Mouse (Mus musculus) left cerebral cortex, postnatal 25 days (tissue): ENCODE results near the gene Tcte2. TPM values are rescaled to one million over a fixed set of nuclear protein-coding genes. Genes with fewer than 3 reads are reported as not detected.

ENCODE experiments used
- DNase-seq, 2 experiments: peaks; one replicate each; pipeline ENCODE4 v3.0.0; 2022; ENCODE audit warnings: low spot score in 2 of 2, mixed read lengths in 1 of 2
- intact Hi-C: fragments of 180-260 bp; cut with DNase I; formaldehyde crosslinking; loops from one replicate; pipeline ENCODE4 v1.15.1; 2025
- total RNA-seq, 2 experiments: library from RNA; stranded (reverse); gene quantifications; 2 replicates each; pipeline ENCODE4 v1.2.3; 2021

The Tcte2 gene
- total RNA-seq, 2 experiments from 2014 or later, result 22.8 to 23.2 TPM

DNA sequence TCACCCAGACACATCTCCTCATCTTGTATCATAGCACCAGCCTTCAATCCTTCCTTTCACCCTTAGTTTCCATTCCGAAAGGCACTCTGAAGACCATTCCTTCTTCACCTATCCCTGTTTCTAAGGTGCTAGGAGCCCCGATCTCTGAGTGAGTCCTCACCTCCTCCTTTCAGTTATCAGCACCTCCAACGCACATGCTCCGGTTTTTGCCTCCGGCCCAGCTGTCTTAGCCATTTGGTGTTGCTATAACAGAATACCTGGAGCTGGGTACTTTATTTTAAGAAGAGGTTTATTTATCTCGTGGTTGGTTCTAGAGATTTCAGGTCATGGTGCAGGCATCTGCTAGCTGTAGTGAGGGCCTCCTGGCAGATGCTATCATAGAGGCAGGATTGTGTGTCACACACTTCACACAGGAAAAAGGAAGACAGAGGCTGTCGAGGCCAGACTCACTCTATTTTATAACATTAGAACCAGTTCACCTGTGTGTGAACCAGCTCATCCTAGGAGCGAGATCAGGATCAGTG lies 34.7 kb downstream of the Tcte2 start:
- peak in 1 of 2 experiments; percentile 70 for DNase-seq
- intact Hi-C loops, result no loop called here

DNA sequence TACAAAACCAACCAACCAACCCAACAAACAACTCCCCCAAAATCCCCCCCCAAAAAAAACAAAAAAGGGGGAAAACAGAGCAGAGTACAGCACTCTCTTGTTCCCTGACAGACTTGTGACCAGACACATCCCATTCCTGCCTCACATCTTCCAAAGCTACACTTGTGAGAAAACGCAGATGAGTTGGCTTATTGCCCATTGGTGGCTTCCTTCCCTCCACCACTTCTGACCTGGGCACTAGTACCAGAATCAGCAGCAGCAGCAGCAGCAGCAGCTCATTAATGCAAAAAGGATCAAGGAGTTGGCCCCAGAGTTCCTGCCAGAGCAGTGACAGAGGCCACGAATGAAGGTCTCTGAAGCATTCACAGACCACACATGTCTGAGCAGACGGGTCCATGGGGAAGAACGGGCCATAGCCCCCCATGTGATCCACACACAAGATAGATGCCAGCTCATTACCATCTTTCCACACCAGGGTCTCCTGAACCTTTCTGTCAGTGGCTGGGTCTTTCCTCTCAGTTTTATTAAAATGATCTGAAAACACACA lies 36.5 kb downstream of the Tcte2 start:
- no peak for DNase-seq
- intact Hi-C loops, result no loop called here

DNA sequence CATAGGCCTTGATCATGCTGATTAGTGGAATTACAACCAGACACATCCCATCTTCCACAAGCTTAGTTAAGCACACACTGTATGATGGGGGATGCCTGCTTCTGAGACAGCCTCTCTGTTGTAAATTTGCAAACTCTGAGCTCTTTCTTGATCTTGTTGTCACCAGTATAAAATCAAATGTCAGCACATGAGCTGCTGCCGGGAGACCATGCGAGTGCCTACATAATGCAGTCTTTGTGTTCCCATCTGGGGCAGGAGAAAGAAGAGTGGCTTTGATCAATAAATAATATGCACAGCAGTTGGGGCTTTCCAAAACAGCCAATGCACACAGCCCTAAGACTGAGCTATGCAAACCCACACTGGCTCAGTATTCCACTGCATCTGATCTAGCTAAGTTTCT lies 39.2 kb downstream of the Tcte2 start:
- intact Hi-C loops, result no loop called here
- no peak for DNase-seq

DNA sequence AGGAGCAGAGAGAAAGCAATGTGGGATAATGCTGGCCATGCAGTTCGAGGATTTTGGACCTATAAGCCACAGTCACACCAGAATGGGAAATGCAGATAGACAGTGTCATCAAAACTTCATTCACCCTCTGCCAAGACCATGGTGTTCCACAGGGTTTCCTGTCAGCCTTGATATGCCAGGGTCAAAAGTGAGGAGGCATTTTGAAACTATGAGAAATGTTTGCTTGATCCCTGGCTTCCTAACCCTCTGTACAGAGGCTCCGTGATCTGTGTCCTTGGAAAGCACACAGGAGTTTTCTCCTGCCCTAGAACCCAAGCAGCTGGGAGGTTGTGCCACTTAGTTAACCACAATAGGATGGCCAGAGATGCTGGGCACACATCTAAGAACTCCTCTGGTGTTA lies 40.3 kb downstream of the Tcte2 start:
- intact Hi-C loops, result no loop called here
- DNase-seq, result no peak

DNA sequence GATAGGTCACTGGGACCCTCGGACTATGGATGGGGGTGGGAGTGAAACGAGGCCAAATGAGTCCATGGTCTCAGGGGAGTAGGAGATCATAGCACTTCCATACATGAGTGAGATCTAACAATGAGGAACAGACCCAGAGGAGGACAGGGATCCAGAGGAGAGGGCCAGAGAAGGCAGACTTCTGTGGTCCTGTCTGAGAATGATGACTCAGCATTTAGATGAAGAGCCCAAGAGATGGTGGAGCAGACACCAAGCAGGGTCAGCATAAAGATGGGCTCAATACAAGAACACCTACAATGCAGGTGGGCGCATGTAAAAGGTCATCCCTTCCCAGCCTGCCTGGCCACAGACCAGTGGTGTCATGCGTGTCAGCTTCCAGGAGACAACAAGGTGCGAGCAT lies 41.4 kb downstream of the Tcte2 start:
- no peak for DNase-seq
- intact Hi-C loops, result no loop called here

DNA sequence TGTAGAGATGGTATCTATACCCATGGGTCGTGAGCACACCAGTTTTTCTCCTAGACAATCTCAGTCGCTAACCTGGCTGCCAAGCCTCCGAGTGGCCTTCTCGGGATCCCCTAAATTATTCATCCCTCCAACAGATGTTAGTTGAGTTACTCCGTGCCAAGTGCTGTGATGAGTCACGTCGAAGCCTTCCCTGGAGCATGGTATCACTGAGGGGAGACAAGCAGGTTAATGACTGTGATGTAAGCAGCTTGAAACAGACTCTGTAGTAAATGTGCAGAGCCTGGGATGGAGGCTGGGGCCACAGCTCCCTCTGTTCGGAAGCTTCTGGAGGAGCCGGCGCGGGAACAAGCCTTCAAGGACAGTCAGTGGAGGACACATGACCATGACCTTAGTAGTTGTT lies 44.2 kb downstream of the Tcte2 start:
- intact Hi-C loops, result no loop called here
- peak; percentile 13 to 69 for DNase-seq

DNA sequence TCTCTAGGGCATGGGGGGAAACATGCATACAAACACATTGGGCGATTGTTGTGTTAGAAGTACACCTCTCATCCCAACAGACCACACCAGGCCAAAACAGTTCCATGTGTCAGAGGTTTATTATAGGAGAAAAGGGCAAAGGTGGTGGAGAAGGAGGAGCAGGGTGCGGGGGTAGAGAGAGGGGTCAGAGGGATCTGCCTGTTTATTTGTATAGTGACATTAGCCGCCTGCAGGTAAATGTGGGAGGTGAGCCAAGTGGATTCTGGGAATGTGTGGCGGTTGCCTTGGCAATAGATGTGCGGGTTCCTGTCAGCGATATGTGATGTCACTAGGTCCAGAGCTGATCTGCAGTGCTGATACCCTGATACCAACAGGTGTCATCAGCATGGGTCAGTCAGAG lies 45.3 kb downstream of the Tcte2 start:
- no peak for DNase-seq
- intact Hi-C loops, result no loop called here

DNA sequence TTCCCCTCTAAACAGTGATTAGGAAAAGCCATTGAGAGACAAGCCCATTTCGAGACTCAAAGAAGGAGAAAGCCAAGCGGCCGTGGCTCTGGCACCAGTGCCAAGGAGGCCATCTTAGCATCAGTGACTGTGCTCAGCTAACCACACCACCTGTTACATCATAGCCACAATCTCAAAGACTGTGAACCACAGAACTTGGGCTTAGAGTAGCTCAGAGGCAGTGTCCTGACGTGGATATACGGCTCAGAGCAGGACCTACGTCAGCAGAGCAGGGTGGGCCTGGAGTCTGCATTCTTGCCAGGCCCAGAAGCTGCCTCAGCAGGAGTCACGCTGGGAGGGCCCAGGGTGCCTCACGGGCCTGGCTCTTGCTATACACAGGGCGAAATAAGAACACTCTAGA lies 46.1 kb downstream of the Tcte2 start:
- intact Hi-C loops, result no loop called here

DNA sequence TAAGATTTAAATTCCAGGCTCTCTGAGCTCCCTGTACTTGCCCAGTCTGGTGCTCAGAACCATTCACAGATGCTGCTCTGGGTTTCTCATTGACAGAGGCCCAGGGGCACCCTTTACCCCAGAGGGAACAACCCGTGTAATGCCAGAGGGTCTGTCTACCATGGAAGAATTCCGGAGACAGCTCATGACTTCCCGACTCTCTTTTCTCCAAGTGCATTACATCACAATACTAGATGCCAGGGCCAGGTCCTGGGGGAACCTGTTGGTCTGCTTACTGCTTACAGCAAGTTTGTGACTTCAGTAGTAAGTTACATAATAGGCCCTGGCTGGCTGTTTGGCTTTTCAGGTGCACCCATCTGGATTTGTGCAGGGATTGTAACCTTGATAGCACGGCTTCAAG lies 47.0 kb downstream of the Tcte2 start:
- intact Hi-C loops, result no loop called here
- no peak for DNase-seq

More for the DNA sequence above, 46.1 kb downstream of the Tcte2 start:
- DNase-seq, result no peak

DNA sequence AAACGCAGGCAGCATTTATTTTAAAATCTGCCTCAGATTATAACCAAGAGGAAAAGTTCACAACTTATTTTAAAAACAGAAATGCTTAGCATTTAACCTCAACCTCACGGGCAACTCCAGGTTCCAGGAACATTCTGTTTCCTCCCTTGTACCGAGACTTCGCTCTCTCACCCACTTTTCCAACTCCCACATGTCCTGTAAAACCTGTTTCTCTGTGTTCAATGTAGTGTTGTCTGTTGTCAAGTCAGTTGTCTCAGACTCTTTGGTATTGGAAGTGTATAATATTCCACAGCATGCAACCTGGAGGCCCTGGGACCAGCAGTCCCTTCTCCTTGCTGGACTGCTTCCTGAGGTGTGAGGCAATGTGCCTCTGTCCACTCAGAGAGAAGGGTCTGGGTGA lies 47.5 kb downstream of the Tcte2 start:
- DNase-seq, result no peak
- intact Hi-C loops, result no loop called here

DNA sequence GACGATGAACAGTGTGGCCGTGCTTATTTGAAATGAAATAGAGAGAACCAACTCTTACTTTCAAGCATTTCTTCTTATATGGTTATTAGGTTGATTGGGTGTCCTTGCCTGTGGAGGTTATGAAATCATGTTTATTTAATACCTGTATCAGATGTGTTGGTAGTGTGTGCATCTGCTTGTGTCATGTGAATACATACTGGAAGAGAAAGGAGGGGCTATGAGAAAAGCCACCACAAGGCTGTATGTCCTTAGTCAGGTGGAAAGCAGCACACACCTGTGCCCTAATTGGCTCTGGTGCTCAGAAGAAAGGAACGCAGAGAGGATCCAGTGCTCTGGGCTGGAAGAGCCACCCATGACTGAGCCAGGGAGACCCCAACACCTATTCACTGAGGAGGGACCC lies 49.1 kb downstream of the Tcte2 start:
- no peak for DNase-seq
- intact Hi-C loops, result no loop called here

DNA sequence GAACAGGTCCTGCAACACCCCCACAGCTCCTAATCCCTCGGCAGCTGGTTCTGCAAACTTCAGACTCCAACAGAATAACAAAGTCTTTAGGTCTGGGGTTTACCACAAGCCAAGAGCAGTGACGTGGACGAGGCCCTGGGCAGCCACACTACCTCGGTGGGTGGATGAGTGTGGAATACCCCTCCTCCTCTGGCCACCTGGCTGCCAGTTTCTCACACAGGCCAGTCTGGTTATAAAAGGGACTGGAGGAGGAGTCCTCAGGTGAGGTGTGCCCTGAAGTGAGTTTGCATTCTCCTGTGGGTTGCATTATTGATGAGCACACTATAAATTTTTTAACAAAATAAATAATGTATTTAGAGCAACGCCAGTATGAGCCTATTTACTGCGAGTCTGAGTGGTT lies 49.5 kb downstream of the Tcte2 start:
- intact Hi-C loops, result no loop called here
- DNase-seq, result no peak

DNA sequence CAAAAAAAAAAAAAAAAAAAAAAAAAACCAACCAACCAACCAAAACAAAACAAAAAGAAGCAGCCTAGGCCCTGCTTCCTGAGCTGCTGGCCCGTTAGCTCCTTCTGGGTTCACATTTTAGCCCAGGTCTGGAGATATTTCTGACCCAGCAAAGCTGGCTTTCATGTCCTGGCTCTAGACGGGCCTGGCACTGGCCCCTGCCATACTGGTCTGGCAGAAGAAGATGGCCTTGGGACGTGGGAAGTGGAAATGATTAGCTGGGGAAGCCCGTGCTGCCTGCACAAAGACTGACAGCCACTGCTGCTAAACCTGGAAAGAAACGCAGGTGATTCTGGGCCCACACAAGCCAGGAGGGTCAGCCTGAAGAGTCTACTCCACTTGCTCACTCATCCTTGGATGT lies 50.5 kb downstream of the Tcte2 start:
- DNase-seq, result no peak
- intact Hi-C loops, result no loop called here

DNA sequence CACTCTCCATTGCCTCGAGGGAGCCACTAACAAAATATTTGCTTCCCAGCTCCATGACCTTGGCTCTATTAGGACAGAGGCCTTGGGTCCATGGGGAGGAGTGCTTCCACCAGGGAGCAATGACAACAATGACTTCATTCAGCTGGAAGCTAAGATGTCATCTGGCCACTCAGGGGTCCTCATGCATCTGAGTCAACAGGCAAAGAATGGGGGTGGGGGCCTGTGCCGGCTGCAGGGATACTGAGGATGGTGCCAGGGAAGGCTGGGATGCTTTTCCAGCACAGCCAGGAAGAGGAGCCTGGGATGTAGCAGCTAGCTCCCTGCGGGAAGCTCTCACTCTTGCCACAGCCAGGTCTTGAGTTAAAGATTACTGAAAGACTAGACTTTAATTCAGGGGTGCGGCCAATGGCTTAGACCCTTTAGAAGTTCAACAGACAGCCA lies 56.1 kb downstream of the Tcte2 start:
- intact Hi-C loops, result no loop called here
- no peak for DNase-seq

DNA sequence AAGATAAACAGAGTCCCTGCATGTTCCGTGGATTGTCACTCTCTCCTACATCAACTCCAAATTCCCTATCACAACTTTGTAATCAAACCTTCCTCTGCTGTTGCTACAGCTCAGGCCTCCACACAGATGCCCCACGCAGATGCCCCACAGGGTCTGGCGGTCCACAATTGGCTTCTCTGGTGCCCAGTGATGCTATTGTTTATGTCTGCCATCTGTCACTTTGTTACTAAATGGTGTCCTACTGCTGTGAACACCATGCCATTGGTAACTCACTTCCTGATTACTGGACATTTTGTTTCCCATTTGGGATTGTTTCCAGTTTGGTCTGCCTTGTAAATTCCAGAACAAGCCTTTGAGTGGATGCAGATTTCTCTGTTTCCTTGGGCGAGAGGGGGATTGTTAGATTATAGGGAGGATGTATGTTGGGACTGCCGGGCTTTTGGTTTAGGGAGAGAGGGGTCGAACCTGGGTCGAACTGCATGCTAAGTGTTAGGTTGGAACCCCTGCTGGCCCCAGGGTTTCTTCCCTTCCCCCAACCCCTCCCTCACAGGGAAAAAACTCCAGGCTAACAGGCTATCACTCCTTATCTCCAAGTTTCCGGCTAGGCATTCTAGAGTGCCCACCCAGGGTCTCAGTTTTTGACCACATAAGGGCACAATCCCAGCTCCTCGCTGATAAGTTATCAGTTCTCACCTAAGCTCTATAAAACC lies 57.9 kb downstream of the Tcte2 start:
- DNase-seq, result no peak
- intact Hi-C loops, result no loop called here

DNA sequence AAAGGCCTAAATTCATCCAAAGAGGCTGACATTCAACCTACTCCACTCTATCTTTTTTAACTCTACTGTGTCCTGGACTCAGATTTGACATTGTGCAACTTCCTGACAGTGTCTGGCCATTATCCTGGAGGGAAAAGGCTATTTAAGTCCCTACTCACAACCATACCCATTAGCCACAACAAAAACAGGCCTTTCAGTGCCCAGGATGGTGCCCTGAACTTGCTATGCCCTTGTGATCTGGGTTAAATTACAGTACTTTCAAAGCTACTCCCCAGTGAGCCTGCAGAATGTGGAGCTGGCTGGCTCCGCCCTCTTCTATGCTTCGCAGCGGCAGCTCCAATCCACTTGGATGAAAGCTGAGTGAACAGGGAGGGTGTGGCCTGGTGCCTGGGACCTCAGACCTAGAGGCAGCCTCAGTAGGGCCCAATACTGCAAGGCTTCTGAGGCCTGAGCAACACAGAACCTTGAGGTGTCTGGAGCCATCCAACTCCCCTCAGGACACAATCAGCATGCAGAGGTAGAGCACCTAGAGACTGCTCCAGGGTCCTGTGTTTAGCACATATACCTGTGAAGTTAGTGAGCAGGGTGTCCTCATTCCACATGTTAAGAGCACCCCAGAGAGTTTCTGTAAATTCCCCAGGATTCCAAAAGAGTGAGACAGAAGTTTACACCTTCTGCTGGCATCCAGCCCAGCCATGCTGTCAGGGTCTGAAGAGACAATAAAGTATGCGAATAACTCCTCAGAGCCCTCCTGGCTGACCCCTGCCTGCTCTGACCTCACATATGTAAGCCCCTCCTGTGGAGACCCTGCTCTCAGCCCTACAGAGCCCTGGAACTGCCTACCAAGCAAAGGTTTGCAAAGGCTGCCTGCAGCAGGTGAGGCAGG lies 61.3 kb downstream of the Tcte2 start:
- intact Hi-C loops, result no loop called here
- no peak for DNase-seq

DNA sequence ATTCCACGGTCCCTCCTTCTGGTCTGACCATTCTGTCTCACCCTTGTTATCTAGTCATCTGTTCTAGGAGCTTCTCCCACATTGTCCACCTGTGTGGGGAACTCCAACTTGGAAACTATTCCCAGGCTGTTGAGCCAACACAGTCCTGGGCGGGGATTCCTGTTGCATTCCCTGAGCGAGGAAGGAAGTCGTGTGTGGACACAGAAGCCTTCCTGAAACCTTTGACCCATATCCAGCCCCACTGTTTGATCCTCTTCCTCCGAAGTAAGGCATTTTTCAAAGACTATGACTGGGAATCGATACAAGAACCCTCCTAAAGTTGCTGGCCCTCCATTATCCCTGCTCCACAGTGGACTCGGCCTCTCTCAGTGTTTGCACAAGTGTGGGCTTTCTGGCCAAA lies 61.9 kb downstream of the Tcte2 start:
- no peak for DNase-seq
- intact Hi-C loops, result no loop called here

DNA sequence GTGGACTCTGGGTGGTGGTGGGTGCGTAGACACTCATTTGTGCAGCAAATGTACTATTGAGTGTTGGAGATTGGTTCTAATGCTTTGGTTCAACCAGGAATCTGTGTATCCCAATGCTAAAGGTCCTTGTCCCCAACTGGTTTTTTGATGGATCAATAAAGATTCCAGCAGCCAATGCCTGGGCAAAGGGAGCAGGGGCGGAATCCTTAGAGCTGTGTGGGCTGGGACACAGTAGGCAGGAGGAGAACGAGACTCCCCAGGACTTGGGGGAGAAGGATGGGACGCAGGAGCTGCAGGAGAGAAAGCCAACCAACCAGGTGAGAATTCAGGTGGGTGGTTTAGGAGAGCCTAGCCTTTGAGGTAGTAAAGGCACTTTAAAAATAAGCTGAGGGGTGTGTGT lies 63.4 kb downstream of the Tcte2 start:
- intact Hi-C loops, result no loop called here
- no peak for DNase-seq

DNA sequence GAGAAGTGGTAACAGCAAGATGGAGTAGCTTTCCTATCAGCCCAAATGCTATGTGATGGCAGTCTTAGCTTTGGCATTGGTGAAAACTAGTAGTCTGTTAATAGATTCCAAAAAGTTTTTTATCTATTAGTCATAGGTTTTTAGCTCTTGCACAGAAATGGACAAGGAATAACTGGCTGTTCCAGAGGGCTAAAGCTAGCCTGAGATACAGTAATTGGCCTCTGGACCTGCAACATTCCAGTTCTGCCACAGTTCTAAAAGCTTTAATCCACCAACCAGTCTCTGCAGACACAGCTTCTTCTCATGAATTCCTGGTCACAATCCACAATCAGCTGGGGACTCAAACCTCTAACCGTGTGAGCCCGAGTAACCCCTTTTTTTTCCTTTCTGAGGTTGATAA lies 64.0 kb downstream of the Tcte2 start:
- intact Hi-C loops, result no loop called here

DNA sequence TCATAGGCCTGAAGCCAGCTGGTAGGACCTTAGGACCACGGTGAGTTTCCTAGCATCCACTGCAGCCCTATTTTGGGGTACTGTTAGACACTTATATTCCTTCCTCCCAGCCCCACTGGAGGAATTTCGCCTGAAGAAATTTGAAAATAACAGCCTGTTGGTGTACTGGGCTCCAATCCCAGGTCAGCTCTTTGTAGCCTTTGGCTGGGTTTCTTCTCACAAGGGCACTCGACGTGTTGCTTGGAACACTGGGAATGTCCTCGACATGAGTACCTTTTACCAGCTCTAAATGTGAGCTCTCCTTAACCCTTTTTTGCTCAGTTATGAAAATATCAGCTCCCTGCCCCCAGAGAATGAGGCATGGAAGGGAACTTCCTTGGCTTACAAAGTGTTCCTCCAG lies 65.7 kb downstream of the Tcte2 start:
- intact Hi-C loops, result no loop called here
- no peak for DNase-seq

More for the DNA sequence above, 64.0 kb downstream of the Tcte2 start:
- DNase-seq, result no peak

DNA sequence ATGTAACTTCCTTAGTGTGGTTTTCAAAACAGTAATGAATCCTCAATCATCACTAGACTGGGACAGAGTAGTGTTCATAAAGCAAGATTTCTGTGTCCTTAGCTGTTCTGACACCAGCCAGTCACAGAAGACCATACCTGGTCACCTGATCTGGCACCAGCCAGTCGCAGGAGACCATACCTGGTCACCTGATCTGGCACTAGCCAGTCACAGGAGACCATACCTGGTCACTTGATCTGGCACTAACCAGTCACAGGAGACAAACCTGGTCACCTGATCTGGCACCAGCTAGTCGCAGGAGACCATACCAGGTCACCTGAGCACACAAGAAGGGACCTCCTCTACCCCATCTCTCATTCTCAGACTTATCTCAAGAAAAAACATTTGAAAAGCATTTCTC lies 66.4 kb downstream of the Tcte2 start:
- no peak for DNase-seq
- intact Hi-C loops, result no loop called here
